Comparison of ENCODE assay signal across 8 mouse cellular contexts in genomic region chr6:5442316-5443085, GRCm38 (mm10). TPM values are rescaled to one million over a fixed set of nuclear protein-coding genes. Genes with fewer than 3 reads are reported as not detected.
DNase-seq lines count a peak whose midpoint lies in the region; ATAC-seq and TF ChIP-seq lines count a peak whose summit lies in the region.

No protein-coding gene starts in this region.

- peaks cover 0 to 6% of the 10 kb centered on the region in 2 experiments; a peak in 2 of 4 replicates for H3K36me3 ChIP-seq in MEL (ENCODE audit: control insufficient read depth in 1 of 2, insufficient read depth in 2 of 2, low read length in 2 of 2)
- H3K36me3 ChIP-seq in embryonic facial prominence, embryonic 13.5 days, result no peaks in the 10 kb centered on the region
- H3K36me3 ChIP-seq in heart, embryonic 15.5 days, result no peaks in the 10 kb centered on the region

- TF ChIP-seq CTCF in MEL (IDR thresholded peaks at IDR 0.05 in 2 of 3, conservative IDR thresholded peaks at IDR 0.05 in 1 of 3; ENCODE audit: control insufficient read depth in 1 of 3, insufficient read depth in 1 of 3, low read depth in 2 of 3, low read length in 3 of 3, poor library complexity in 1 of 3, severe bottlenecking in 1 of 3), result no peak

- peak; percentile 54 for DNase-seq in 3134 (ENCODE audit: extremely low read depth, insufficient read length, low spot score)
- peak; percentile 87 for DNase-seq in MEL (ENCODE audit: low read depth, low spot score)
- DNase-seq in layer of hippocampus, adult 18-20 months (ENCODE audit: low spot score in 2 of 2), result peak; percentile 33 to 69
- DNase-seq in lung, postnatal 10 days, result peak; percentile 24
- peak; percentile 49 for DNase-seq in telencephalon, adult 2 months (ENCODE audit: low read depth, low spot score)
- no peak for DNase-seq in cerebellum, postnatal 4 days (ENCODE audit: low spot score in 2 of 2)

- H3K4me3 ChIP-seq in MEL (ENCODE audit: control insufficient read depth in 1 of 2, insufficient read depth in 1 of 2, low read depth in 2 of 2, low read length in 2 of 2), result no peak overlapping the region
- no peak overlapping the region for H3K4me3 ChIP-seq in embryonic facial prominence, embryonic 13.5 days
- peak overlapping the region; percentile 30 for H3K4me3 ChIP-seq in heart, embryonic 15.5 days

- H3K9ac ChIP-seq in MEL (ENCODE audit: control insufficient read depth, low read depth, low read length, poor library complexity, severe bottlenecking), result no peak overlapping the region
- H3K9ac ChIP-seq in embryonic facial prominence, embryonic 13.5 days, result no peak overlapping the region
- no peak overlapping the region for H3K9ac ChIP-seq in heart, embryonic 15.5 days

- peak; percentile 80 to 83 for TF ChIP-seq EP300 in MEL (IDR thresholded peaks at IDR 0.05; ENCODE audit: low read depth in 1 of 2, low read length in 2 of 2)

- no peaks in the 10 kb centered on the region for H3K79me2 ChIP-seq in MEL (ENCODE audit: control insufficient read depth, insufficient read depth, low read length, poor library complexity)

- peak; percentile 20; the same call in 1 of the 2 replicates for ATAC-seq in embryonic facial prominence, embryonic 13.5 days (ENCODE audit: insufficient number of reproducible peaks, insufficient read depth, low FRiP score, low TSS enrichment, low read depth)
- peak; percentile 89 for ATAC-seq in heart, embryonic 15.5 days (replicated peaks; ENCODE audit: insufficient number of reproducible peaks, insufficient read depth, low FRiP score, low read depth)

- no peak for TF ChIP-seq RAD21 in MEL (IDR thresholded peaks at IDR 0.05; ENCODE audit: low read depth, low read length)

- H3K27ac ChIP-seq in MEL (ENCODE audit: control insufficient read depth, low read depth, low read length), result no peak overlapping the region
- H3K27ac ChIP-seq in embryonic facial prominence, embryonic 13.5 days, result no peak overlapping the region
- peak overlapping the region; percentile 82 for H3K27ac ChIP-seq in heart, embryonic 15.5 days

- H3K27me3 ChIP-seq in MEL (ENCODE audit: control insufficient read depth in 1 of 2, insufficient read depth in 2 of 2, low read length in 2 of 2), result peaks cover 0 to 1% of the 10 kb centered on the region in 2 experiments; a peak in 1 of 4 replicates
- H3K27me3 ChIP-seq in embryonic facial prominence, embryonic 13.5 days, result no peaks in the 10 kb centered on the region
- no peaks in the 10 kb centered on the region for H3K27me3 ChIP-seq in heart, embryonic 15.5 days

- peaks cover 0 to 7% of the 10 kb centered on the region in 2 experiments; a peak in 3 of 4 replicates for H3K4me1 ChIP-seq in MEL (ENCODE audit: control insufficient read depth in 1 of 2, insufficient read depth in 2 of 2, low read length in 2 of 2)
- peaks cover 12% of the 10 kb centered on the region; the same call in 1 of the 2 replicates for H3K4me1 ChIP-seq in embryonic facial prominence, embryonic 13.5 days
- H3K4me1 ChIP-seq in heart, embryonic 15.5 days (replicated peaks), result peaks cover 14% of the 10 kb centered on the region

- peak overlapping the region; percentile 30; the same call in 1 of the 2 replicates for H3K4me2 ChIP-seq in embryonic facial prominence, embryonic 13.5 days
- H3K4me2 ChIP-seq in heart, embryonic 15.5 days, result peak overlapping the region; percentile 55

- TF ChIP-seq POLR2A in MEL (IDR thresholded peaks at IDR 0.05; ENCODE audit: control insufficient read depth in 1 of 2, insufficient read depth in 1 of 2, low read depth in 1 of 2, low read length in 2 of 2, poor library complexity in 1 of 2), result no peak

- WGBS in embryonic facial prominence, embryonic 13.5 days, result 5% methylated on average over 14 of the region's 14 CpGs
- WGBS in heart, embryonic 15.5 days, result 3% methylated on average over 14 of the region's 14 CpGs

- no peaks in the 10 kb centered on the region for H3K9me3 ChIP-seq in MEL (replicated peaks; ENCODE audit: insufficient read depth, low read length)
- H3K9me3 ChIP-seq in embryonic facial prominence, embryonic 13.5 days, result no peaks in the 10 kb centered on the region
- H3K9me3 ChIP-seq in heart, embryonic 15.5 days (replicated peaks), result no peaks in the 10 kb centered on the region

TF ChIP-seq in MEL, 35 proteins besides CTCF, POLR2A, EP300 and RAD21:
- TF ChIP-seq CHD2 (IDR thresholded peaks at IDR 0.05; ENCODE audit: low read length) (no peak), MAZ (IDR thresholded peaks at IDR 0.05; ENCODE audit: low read depth, low read length) (no peak), MAX (IDR thresholded peaks at IDR 0.05; ENCODE audit: low read length) (no peak), RCOR1 (IDR thresholded peaks at IDR 0.05; ENCODE audit: low read depth, low read length) (peak; percentile 82), BHLHE40 (IDR thresholded peaks at IDR 0.05; ENCODE audit: borderline replicate concordance, low read depth, low read length) (no peak), ZKSCAN1 (IDR thresholded peaks at IDR 0.05; ENCODE audit: low read depth, low read length) (no peak), TCF12 (IDR thresholded peaks at IDR 0.05; ENCODE audit: low read depth, low read length) (peak; percentile 58; the same call in 1 of the 2 replicates), USF2 (IDR thresholded peaks at IDR 0.05; ENCODE audit: borderline replicate concordance in 1 of 2, insufficient read depth in 1 of 2, low read depth in 1 of 2, low read length in 2 of 2) (no peak), NRF1 (IDR thresholded peaks at IDR 0.05; ENCODE audit: insufficient read depth, low read depth, low read length, poor library complexity, severe bottlenecking) (no peak), USF1 (IDR thresholded peaks at IDR 0.05; ENCODE audit: low read depth, low read length) (no peak), GABPA (IDR thresholded peaks at IDR 0.05; ENCODE audit: low read depth, low read length) (peak; percentile 68; the same call in 1 of the 2 replicates), MYC (IDR thresholded peaks at IDR 0.05; ENCODE audit: low read depth, low read length) (no peak), SIN3A (IDR thresholded peaks at IDR 0.05; ENCODE audit: low read length) (no peak), ZNF384 (IDR thresholded peaks at IDR 0.05; ENCODE audit: low read depth, low read length) (no peak), ETS1 (IDR thresholded peaks at IDR 0.05; ENCODE audit: low read depth, low read length) (peak; percentile 63; the same call in 1 of the 2 replicates), MYB (IDR thresholded peaks at IDR 0.05; ENCODE audit: low read depth, low read length) (no peak), ELF1 (IDR thresholded peaks at IDR 0.05; ENCODE audit: low read depth, low read length) (no peak), TAL1 (IDR thresholded peaks at IDR 0.05; ENCODE audit: low read length) (peak; percentile 46; the same call in 1 of the 2 replicates), ZC3H11A (IDR thresholded peaks at IDR 0.05; ENCODE audit: low read depth, low read length) (no peak), HCFC1 (IDR thresholded peaks at IDR 0.05; ENCODE audit: low read depth, low read length) (no peak), GATA1 (IDR thresholded peaks at IDR 0.05; ENCODE audit: low read depth, low read length) (peak; percentile 77), ZMIZ1 (IDR thresholded peaks at IDR 0.05; ENCODE audit: low read depth, low read length) (no peak), NELFE (IDR thresholded peaks at IDR 0.05; ENCODE audit: low read depth, low read length) (no peak), JUND (IDR thresholded peaks at IDR 0.05; ENCODE audit: low read depth, low read length) (no peak), SMC3 (IDR thresholded peaks at IDR 0.05; ENCODE audit: low read depth, low read length) (no peak), MAFK (IDR thresholded peaks at IDR 0.05; ENCODE audit: borderline replicate concordance, low read depth, low read length) (peak; percentile 44; the same call in 1 of the 2 replicates), POLR2AphosphoS5 (IDR thresholded peaks at IDR 0.05; ENCODE audit: borderline replicate concordance, low read depth, low read length) (no peak), KAT2A (conservative IDR thresholded peaks at IDR 0.05; ENCODE audit: low read depth, low read length) (no peak), POLR2AphosphoS2 (IDR thresholded peaks at IDR 0.05; ENCODE audit: low read length) (no peak), MXI1 (IDR thresholded peaks at IDR 0.05; ENCODE audit: low read depth, low read length) (no peak)
TF ChIP-seq in MEL: peak in this region for 7.

RNA-seq across cellular contexts. Expression of gene Pdk4, which starts 53.6 kb away (rescaled TPM):
- not detected in 2 replicates for total RNA-seq in MEL (2012; rRNA removed)
- not detected for polyA plus RNA-seq in MEL (2012; ENCODE audit: insufficient read depth in 1 of 2, insufficient read length in 2 of 2, low read depth in 1 of 2, low replicate concordance in 2 of 2, missing spikeins in 1 of 2)
- polyA plus RNA-seq in embryonic facial prominence, embryonic 13.5 days (2015; fragmentation: Nextera tagmentation; extraction: Ambion mirVana), result 2.4 and 2.9 TPM in 2 replicates
- 27.0 and 31.3 TPM in 2 replicates for polyA plus RNA-seq in heart, embryonic 15.5 days (2015; fragmentation: Nextera tagmentation; extraction: Ambion mirVana)
- 10 to 100 TPM; 22.2 to 33.2 TPM for total RNA-seq in layer of hippocampus, adult 18-20 months (2021)

RNA-seq across cellular contexts. Expression of gene Asb4, which starts 59.3 kb away (rescaled TPM):
- not detected in 2 replicates for total RNA-seq in MEL (2012; rRNA removed)
- not detected for polyA plus RNA-seq in MEL (2012; ENCODE audit: insufficient read depth in 1 of 2, insufficient read length in 2 of 2, low read depth in 1 of 2, low replicate concordance in 2 of 2, missing spikeins in 1 of 2)
- 19.6 and 23.9 TPM in 2 replicates for polyA plus RNA-seq in embryonic facial prominence, embryonic 13.5 days (2015; fragmentation: Nextera tagmentation; extraction: Ambion mirVana)
- polyA plus RNA-seq in heart, embryonic 15.5 days (2015; fragmentation: Nextera tagmentation; extraction: Ambion mirVana), result 26.4 and 27.4 TPM in 2 replicates
- total RNA-seq in layer of hippocampus, adult 18-20 months (2021), result under 1 TPM; 0.27 to 0.76 TPM

Comparison
In these comparisons a context has a peak if more than half of its experiments do, and no peak if none do; other contexts are left out.
1. DNase-seq: peak in 3134 (single experiment), MEL (single experiment), layer of hippocampus, adult 18-20 months (2 of 2), lung, postnatal 10 days (single experiment) and telencephalon, adult 2 months (single experiment); none in cerebellum, postnatal 4 days (0 of 2).
2. RNA of gene Asb4, which starts 59.3 kb away (polyA plus RNA-seq): 26.4 to 27.4 TPM in heart, embryonic 15.5 days and 19.6 to 23.9 TPM in embryonic facial prominence, embryonic 13.5 days; not detected in MEL; every median in the first group is over 10 times any median in the second.